Mouse (Mus musculus): Measurements from ENCODE around the gene Ankrd34a. TPM values are rescaled to one million over a fixed set of nuclear protein-coding genes. Genes with fewer than 3 reads are reported as not detected.
A peak's percentile ranks its signal among the peaks of the same experiment; 100 is the strongest.

Gene Ankrd34a
- total RNA-seq (2021) = 10 to 100 TPM; 55.7 to 56.8 TPM
- long read RNA-seq, transcript Ankrd34a-201 (2 exons, 2,583 nt) = major isoform, 49 of 83 reads
- long read RNA-seq, partial matches to known transcripts = 24 of 83 reads
- long read RNA-seq, other reads (novel, unspliced or antisense) = 10 of 83 reads

GRCm38 (mm10) chr3:96596228-96596707 is at the start of gene Ankrd34a:
Gene Ankrd34a (plus strand): TSS chr3:96596636.
- DNase-seq (ENCODE audit: low spot score in 2 of 2) = peak; percentile 79 to 85

- DNase-seq (ENCODE audit: low spot score in 2 of 2) = no peak
These were observed 49.6 kb upstream of the Ankrd34a start for GRCm38 (mm10) chr3:96546880-96547279.

- DNase-seq (ENCODE audit: low spot score in 2 of 2) = peak; percentile 54 to 83
These were observed 49.0 kb upstream of the Ankrd34a start for GRCm38 (mm10) chr3:96547389-96547960.

GRCm38 (mm10) chr3:96548824-96549223 is 47.6 kb upstream of the Ankrd34a start:
- DNase-seq (ENCODE audit: low spot score in 2 of 2) = no peak

- no peak for DNase-seq (ENCODE audit: low spot score in 2 of 2)
These were observed 47.1 kb upstream of the Ankrd34a start for GRCm38 (mm10) chr3:96549346-96549745.

GRCm38 (mm10) chr3:96551203-96551602 is 45.2 kb upstream of the Ankrd34a start:
- DNase-seq (ENCODE audit: low spot score in 2 of 2) = peak in 1 of 2 experiments; percentile 73

GRCm38 (mm10) chr3:96551890-96552289 is 44.5 kb upstream of the Ankrd34a start:
- DNase-seq (ENCODE audit: low spot score in 2 of 2) = no peak

- no peak for DNase-seq (ENCODE audit: low spot score in 2 of 2)
These were observed 42.8 kb upstream of the Ankrd34a start for GRCm38 (mm10) chr3:96553601-96554000.

- no peak for DNase-seq (ENCODE audit: low spot score in 2 of 2)
These were observed 42.2 kb upstream of the Ankrd34a start for GRCm38 (mm10) chr3:96554251-96554650.

- peak in 1 of 2 experiments; percentile 69 for DNase-seq (ENCODE audit: low spot score in 2 of 2)
These were observed 41.3 kb upstream of the Ankrd34a start for GRCm38 (mm10) chr3:96555041-96555596.

GRCm38 (mm10) chr3:96555999-96556614 is 40.3 kb upstream of the Ankrd34a start:
- no peak for DNase-seq (ENCODE audit: low spot score in 2 of 2)

- no peak for DNase-seq (ENCODE audit: low spot score in 2 of 2)
These were observed 39.5 kb upstream of the Ankrd34a start for GRCm38 (mm10) chr3:96556651-96557635.

GRCm38 (mm10) chr3:96557694-96558093 is 38.7 kb upstream of the Ankrd34a start, which contains the start of gene Txnip:
Gene Txnip (plus strand): TSS chr3:96557957.
- DNase-seq (ENCODE audit: low spot score in 2 of 2) = peak; percentile 87 to 97

GRCm38 (mm10) chr3:96558159-96558558 is 38.3 kb upstream of the Ankrd34a start:
- no peak for DNase-seq (ENCODE audit: low spot score in 2 of 2)

GRCm38 (mm10) chr3:96558668-96559196 is 37.7 kb upstream of the Ankrd34a start:
- no peak for DNase-seq (ENCODE audit: low spot score in 2 of 2)

GRCm38 (mm10) chr3:96559398-96559910 is 37.0 kb upstream of the Ankrd34a start:
- no peak for DNase-seq (ENCODE audit: low spot score in 2 of 2)

GRCm38 (mm10) chr3:96559911-96560850 is 36.3 kb upstream of the Ankrd34a start:
- no peak for DNase-seq (ENCODE audit: low spot score in 2 of 2)

GRCm38 (mm10) chr3:96560881-96561668 is 35.4 kb upstream of the Ankrd34a start:
- DNase-seq (ENCODE audit: low spot score in 2 of 2) = no peak
